Mouse (Mus musculus) thymus, adult 2 months (tissue): ENCODE measurements around the gene Tfdp2.

Source experiments
- CTCF ChIP-seq: fragments of 200-500 bp; IDR thresholded peaks from 2 replicates; pipeline ENCODE4 v1.5.1; 2012; ENCODE audit warnings: mild to moderate bottlenecking, control low read depth, low read length, moderate library complexity, borderline replicate concordance; ENCODE audit not compliant: control insufficient read depth, poor library complexity, insufficient read depth; ENCODE audit errors: extremely low read depth
- POLR2A ChIP-seq: fragments of 200-500 bp; IDR thresholded peaks from 2 replicates; pipeline ENCODE4 v1.6.1; 2012; ENCODE audit warnings: mild to moderate bottlenecking, low read length, control low read depth, moderate library complexity; ENCODE audit not compliant: control insufficient read depth, poor library complexity, insufficient read depth; ENCODE audit errors: extremely low read depth

- TF ChIP-seq POLR2A (no peak), CTCF (no peak)
Measured at GRCm38 (mm10) chr9:96261101-96261500, 65.0 kb downstream of the Tfdp2 start.
